12 mouse cellular contexts compared by ENCODE assay signal in genomic region chr11:61618131-61618530, GRCm38 (mm10). TPM values are rescaled to one million over a fixed set of nuclear protein-coding genes. Genes with fewer than 3 reads are reported as not detected.
DNase-seq lines count a peak whose midpoint lies in the region; TF ChIP-seq lines count a peak whose summit lies in the region.
"Had no signal": no experiment of that assay in that cellular context is flagged by ENCODE, and none has a peak within 500 bp of the region (broad histone marks: within the 10 kb centered on the region; RNA-seq: fewer than 3 reads in every experiment).

No protein-coding gene starts in this region.

- TF ChIP-seq CTCF in left cerebral cortex, adult 2 months (IDR thresholded peaks at IDR 0.05), result no peak

- H3K4me3 ChIP-seq in left cerebral cortex, adult 2 months, result no peak overlapping the region
- H3K4me3 ChIP-seq: hindbrain, embryonic 15.5 days; liver, embryonic 13.5 days had no signal

- peak overlapping the region; percentile 24; the same call in 1 of the 2 replicates for H3K27ac ChIP-seq in left cerebral cortex, adult 2 months
- H3K27ac ChIP-seq: hindbrain, embryonic 15.5 days; liver, embryonic 13.5 days had no signal

- no peak for DNase-seq in left cerebral cortex, adult 2 months (ENCODE audit: extremely low spot score in 1 of 2, low spot score in 2 of 2)
- no peak for DNase-seq in left cerebral cortex, adult 9 months (ENCODE audit: low spot score in 2 of 2)
- peak; percentile 52 for DNase-seq in gastrocnemius, postnatal 25 days
- peak; percentile 74 to 75 for DNase-seq in heart, postnatal 10 days
- DNase-seq in lung, postnatal 36 days, result peak; percentile 56
- DNase-seq in neural tube, embryonic 10.5 days (ENCODE audit: extremely low spot score, low spot score), result no peak
- no peak for DNase-seq in thymus, postnatal 10 days (ENCODE audit: low spot score in 2 of 2)
- DNase-seq: adrenal gland, adult 2 months; liver, embryonic 13.5 days had no signal

- intact Hi-C loops in left cerebral cortex, adult 2 months (cut with DNase I), result loop anchor here (2.0 to 5.0 kb wide), 3 partner anchors 113 to 426 kb away; partner anchors contain the start of gene B9d1
- intact Hi-C loops in heart, postnatal 10 days (cut with DNase I), result loop anchor here (5.0 kb wide), 3 partner anchors 86 to 201 kb away; no protein-coding TSS in a partner anchor

RNA-seq across cellular contexts. Expression of gene Grap, which starts 34.9 kb away (rescaled TPM):
- 1 to 10 TPM; 4.1 TPM for total RNA-seq in left cerebral cortex, adult 2 months (2021)
- total RNA-seq in gastrocnemius, postnatal 25 days (2021), result 1 to 10 TPM; 4.0 to 5.9 TPM
- 10 to 100 TPM; 13.4 to 14.4 TPM for total RNA-seq in heart, postnatal 10 days (2021)

RNA-seq across cellular contexts. Expression of gene Epn2, which starts 38.6 kb away (rescaled TPM):
- total RNA-seq in left cerebral cortex, adult 2 months (2021), result 100 to 1,000 TPM; 113 TPM
- total RNA-seq in gastrocnemius, postnatal 25 days (2021), result 10 to 100 TPM; 15.0 to 15.5 TPM
- 10 to 100 TPM; 36.5 to 37.4 TPM for total RNA-seq in heart, postnatal 10 days (2021)
- total RNA-seq: megakaryocyte progenitor cell, adult 5-6 weeks; monocyte, adult 5-6 weeks had no signal

Comparison
In these comparisons a context has a peak if more than half of its experiments do, and no peak if none do; other contexts are left out.
1. DNase-seq: peak in gastrocnemius, postnatal 25 days (single experiment), heart, postnatal 10 days (2 of 2) and lung, postnatal 36 days (single experiment); none in left cerebral cortex, adult 2 months (0 of 2), left cerebral cortex, adult 9 months (0 of 2), neural tube, embryonic 10.5 days (single experiment) and thymus, postnatal 10 days (0 of 2).